In genomic region chr5:38159634-38160413, GRCm38 (mm10) we compare ENCODE assay signal across 8 mouse cellular contexts. TPM values are rescaled to one million over a fixed set of nuclear protein-coding genes. Genes with fewer than 3 reads are reported as not detected.
DNase-seq lines count a peak whose midpoint lies in the region; ATAC-seq and TF ChIP-seq lines count a peak whose summit lies in the region.

Nsg1 (minus strand) TSS chr5:38159907.

- peaks cover 90% of the 10 kb centered on the region for H3K27me3 ChIP-seq in heart, embryonic 13.5 days (replicated peaks)
- peaks cover 6% of the 10 kb centered on the region for H3K27me3 ChIP-seq in ES-Bruce4 (ENCODE audit: control insufficient read depth, insufficient read depth, low read length, poor library complexity, severe bottlenecking)
- peaks cover 24% of the 10 kb centered on the region for H3K27me3 ChIP-seq in hindbrain, embryonic 13.5 days
- peaks cover 36% of the 10 kb centered on the region for H3K27me3 ChIP-seq in liver, embryonic 14.5 days (ENCODE audit: control insufficient read depth, insufficient read depth, low read length)

- no peak for ATAC-seq in heart, embryonic 13.5 days (ENCODE audit: extremely low read depth, insufficient number of reproducible peaks, low FRiP score, low TSS enrichment)
- ATAC-seq in hindbrain, embryonic 13.5 days (ENCODE audit: low FRiP score), result peak; percentile 57
- no peak for ATAC-seq in liver, embryonic 14.5 days (ENCODE audit: insufficient read depth)

- peak within 1 kb of the TSS; percentile 63 for H3K4me3 ChIP-seq in heart, embryonic 13.5 days
- H3K4me3 ChIP-seq in ES-Bruce4 (ENCODE audit: low read depth, low read length), result peak within 1 kb of the TSS; percentile 59
- H3K4me3 ChIP-seq in brown adipose tissue, adult 24 weeks (ENCODE audit: insufficient read depth, low read depth, low read length), result peak within 1 kb of the TSS; percentile 84
- peak within 1 kb of the TSS; percentile 90 for H3K4me3 ChIP-seq in hindbrain, embryonic 13.5 days
- peak within 1 kb of the TSS; percentile 41 to 42 for H3K4me3 ChIP-seq in liver, embryonic 14.5 days (ENCODE audit: insufficient read depth in 1 of 2, low read depth in 2 of 2, low read length in 2 of 2)

- TF ChIP-seq EP300 in ES-Bruce4 (IDR thresholded peaks at IDR 0.05; ENCODE audit: insufficient read depth, low read depth, low read length), result no peak
- TF ChIP-seq EP300 in liver, embryonic 14.5 days (IDR thresholded peaks at IDR 0.05; ENCODE audit: low read depth), result no peak

- H3K9ac ChIP-seq in heart, embryonic 13.5 days, result peak within 1 kb of the TSS; percentile 79
- peak within 1 kb of the TSS; percentile 55 for H3K9ac ChIP-seq in ES-Bruce4 (ENCODE audit: low read depth, poor library complexity, severe bottlenecking)
- H3K9ac ChIP-seq in hindbrain, embryonic 13.5 days, result peak within 1 kb of the TSS; percentile 100
- no peak within 1 kb of the TSS for H3K9ac ChIP-seq in liver, embryonic 14.5 days (replicated peaks)

- no peaks in the 10 kb centered on the region for H3K9me3 ChIP-seq in heart, embryonic 13.5 days
- no peaks in the 10 kb centered on the region for H3K9me3 ChIP-seq in ES-Bruce4 (replicated peaks; ENCODE audit: control insufficient read depth, insufficient read depth, low read length, poor library complexity, severe bottlenecking)
- H3K9me3 ChIP-seq in hindbrain, embryonic 13.5 days, result no peaks in the 10 kb centered on the region
- H3K9me3 ChIP-seq in liver, embryonic 14.5 days (ENCODE audit: control insufficient read depth, low read length), result no peaks in the 10 kb centered on the region

- H3K27ac ChIP-seq in heart, embryonic 13.5 days (replicated peaks), result no peak within 1 kb of the TSS
- no peak within 1 kb of the TSS for H3K27ac ChIP-seq in ES-Bruce4 (ENCODE audit: insufficient read depth, low read length)
- no peak within 1 kb of the TSS for H3K27ac ChIP-seq in brown adipose tissue, adult 24 weeks (replicated peaks; ENCODE audit: low read depth, low read length)
- H3K27ac ChIP-seq in hindbrain, embryonic 13.5 days, result peak within 1 kb of the TSS; percentile 98
- H3K27ac ChIP-seq in liver, embryonic 14.5 days, result no peak within 1 kb of the TSS

- WGBS in heart, embryonic 13.5 days, result 13% methylated on average over 32 of the region's 35 CpGs
- 8% methylated on average over 34 of the region's 35 CpGs for WGBS in hindbrain, embryonic 13.5 days
- 7% methylated on average over 35 of the region's 35 CpGs for WGBS in liver, embryonic 14.5 days (ENCODE audit: insufficient replicate concordance)

- TF ChIP-seq CTCF in ES-Bruce4 (IDR thresholded peaks at IDR 0.05; ENCODE audit: low read depth, low read length), result no peak
- no peak for TF ChIP-seq CTCF in liver, embryonic 14.5 days (IDR thresholded peaks at IDR 0.05; ENCODE audit: low read depth)

- no peak for TF ChIP-seq POLR2A in ES-Bruce4 (IDR thresholded peaks at IDR 0.05; ENCODE audit: insufficient read depth, low read length)

- peak within 1 kb of the TSS; percentile 82 for H3K4me2 ChIP-seq in heart, embryonic 13.5 days
- H3K4me2 ChIP-seq in hindbrain, embryonic 13.5 days, result peak within 1 kb of the TSS; percentile 89
- H3K4me2 ChIP-seq in liver, embryonic 14.5 days (ENCODE audit: low read depth), result peak within 1 kb of the TSS; percentile 41

- DNase-seq in heart, postnatal 25 days (ENCODE audit: low spot score), result no peak
- no peak for DNase-seq in liver, embryonic 14.5 days (ENCODE audit: low read depth in 3 of 3, low spot score in 3 of 3)
- DNase-seq in adipocyte (ENCODE audit: low spot score), result no peak
- no peak for DNase-seq in gastrocnemius, postnatal 25 days

- intact Hi-C loops in heart, postnatal 25 days (cut with DNase I), result no loop called here

- H3K36me3 ChIP-seq in heart, embryonic 13.5 days, result peaks cover 11% of the 10 kb centered on the region
- no peaks in the 10 kb centered on the region for H3K36me3 ChIP-seq in ES-Bruce4 (ENCODE audit: control insufficient read depth, insufficient read depth, low read length, poor library complexity, severe bottlenecking)
- H3K36me3 ChIP-seq in hindbrain, embryonic 13.5 days, result peaks cover 29% of the 10 kb centered on the region
- H3K36me3 ChIP-seq in liver, embryonic 14.5 days (replicated peaks; ENCODE audit: control insufficient read depth, insufficient read depth, low read depth), result no peaks in the 10 kb centered on the region

- H3K4me1 ChIP-seq in heart, embryonic 13.5 days, result peaks cover 9% of the 10 kb centered on the region; the same call in 1 of the 2 replicates
- no peaks in the 10 kb centered on the region for H3K4me1 ChIP-seq in ES-Bruce4 (ENCODE audit: control insufficient read depth, insufficient read depth, low read length)
- H3K4me1 ChIP-seq in brown adipose tissue, adult 24 weeks (ENCODE audit: control insufficient read depth, insufficient read depth, insufficient read length, low read length), result no peaks in the 10 kb centered on the region
- peaks cover 42% of the 10 kb centered on the region for H3K4me1 ChIP-seq in hindbrain, embryonic 13.5 days (replicated peaks)
- no peaks in the 10 kb centered on the region for H3K4me1 ChIP-seq in liver, embryonic 14.5 days (replicated peaks; ENCODE audit: control insufficient read depth in 2 of 2, insufficient read depth in 2 of 2, low read length in 1 of 2)

RNA-seq across cellular contexts. Expression of gene Nsg1, which starts in this region (rescaled TPM):
- polyA plus RNA-seq in heart, embryonic 13.5 days (2015; fragmentation: Nextera tagmentation; extraction: Ambion mirVana), result 19.5 and 19.9 TPM in 2 replicates
- 1 to 10 TPM; 6.3 to 7.7 TPM for total RNA-seq in heart, postnatal 25 days (2021)
- polyA plus RNA-seq in ES-Bruce4 (2011; ENCODE audit: insufficient read depth, insufficient read length, low read depth, missing spikeins), result 0.81 and 1.0 TPM in 2 replicates
- 2.0 and 3.5 TPM in 2 replicates for polyA plus RNA-seq in brown adipose tissue, adult 24 weeks (2012; ENCODE audit: insufficient read depth, insufficient read length, missing spikeins)
- polyA plus RNA-seq in hindbrain, embryonic 13.5 days (2015; fragmentation: Nextera tagmentation; extraction: Ambion mirVana), result 1,020 and 1,085 TPM in 2 replicates
- polyA plus RNA-seq in liver, embryonic 14.5 days (2012; rRNA removed), result 1.3 and 1.5 TPM in 2 replicates
- 0.35 and 0.71 TPM in 2 replicates for polyA plus RNA-seq in liver, embryonic 14.5 days (2014; fragmentation: Nextera tagmentation; extraction: Ambion mirVana)
- total RNA-seq in gastrocnemius, postnatal 25 days (2021), result 1 to 10 TPM; 3.2 TPM

Comparison
In these comparisons a context has a peak if more than half of its experiments do, and no peak if none do; other contexts are left out.
1. RNA of gene Nsg1 (polyA plus RNA-seq): 1,020 to 1,085 TPM in hindbrain, embryonic 13.5 days; 19.5 to 19.9 TPM in heart, embryonic 13.5 days, 2.0 to 3.5 TPM in brown adipose tissue, adult 24 weeks, 0.35 to 1.5 TPM in liver, embryonic 14.5 days and 0.81 to 1.0 TPM in ES-Bruce4; every median in the first group is over 10 times any median in the second.
2. Peak in every context shown above with its lines, with median percentiles within 50 percentile points of each other: H3K4me2 ChIP-seq and H3K4me3 ChIP-seq.